Mouse (Mus musculus) intestine, embryonic 14.5 days (tissue): ENCODE results near the gene Cd47. TPM values are rescaled to one million over a fixed set of nuclear protein-coding genes. Genes with fewer than 3 reads are reported as not detected.

ENCODE experiments used
- ATAC-seq: fragments of 200-750 bp; cut with Nextera tagmentation; replicated peaks from 2 replicates; pipeline ENCODE4 v1.8.0; 2017; ENCODE audit warnings: low read depth, moderate number of reproducible peaks, moderate TSS enrichment, moderate library complexity; ENCODE audit not compliant: low FRiP score, low TSS enrichment
- DNase-seq: peaks from one replicate; pipeline ENCODE4 v3.0.0-alpha.2; 2018; ENCODE audit warnings: low spot score
- H3K27ac ChIP-seq: fragments of 300-500 bp; sonication (generic); 2 replicates; pipeline ENCODE4 v1.5.1; 2014; ENCODE audit warnings: low read depth, mild to moderate bottlenecking, control low read depth
- H3K27me3 ChIP-seq: fragments of 300-500 bp; sonication (generic); replicated peaks from 2 replicates; pipeline ENCODE4 v1.6.1; 2014; ENCODE audit warnings: low read length, control low read depth; ENCODE audit not compliant: control insufficient read depth, insufficient read depth
- H3K36me3 ChIP-seq: fragments of 300-500 bp; sonication (generic); 2 replicates; pipeline ENCODE4 v1.6.1; 2014; ENCODE audit warnings: low read length, control low read depth; ENCODE audit not compliant: control insufficient read depth, insufficient read depth
- H3K4me1 ChIP-seq: fragments of 300-500 bp; sonication (generic); replicated peaks from 2 replicates; pipeline ENCODE4 v1.6.1; 2014; ENCODE audit warnings: low read length, control low read depth, mixed read lengths; ENCODE audit not compliant: control insufficient read depth, insufficient read depth
- H3K4me2 ChIP-seq: fragments of 300-500 bp; sonication (generic); 2 replicates; pipeline ENCODE4 v1.6.1; 2014; ENCODE audit warnings: low read length
- H3K4me3 ChIP-seq: fragments of 300-500 bp; sonication (generic); 2 replicates; pipeline ENCODE4 v1.5.1; 2014; ENCODE audit warnings: low read depth, low read length, control low read depth, mixed read lengths
- H3K9ac ChIP-seq: fragments of 300-500 bp; sonication (generic); 2 replicates; pipeline ENCODE4 v1.6.1; 2014; ENCODE audit warnings: mild to moderate bottlenecking, low read length
- H3K9me3 ChIP-seq: fragments of 300-500 bp; sonication (generic); 2 replicates; pipeline ENCODE4 v1.6.1; 2016; ENCODE audit warnings: low read length, control low read depth; ENCODE audit not compliant: control insufficient read depth
- WGBS: fragments of 180-500 bp; shearing (Covaris S2); extraction: QIAGEN DNeasy Blood & Tissue Kit; methylation state at CpG from one replicate; pipeline ENCODE4 v1.1.7; 2014; 5-methylcytosine and 5-hydroxymethylcytosine counted together
- polyA plus RNA-seq: library from polyadenylated mRNA; unstranded; fragments of >200 nt; fragmentation: Nextera tagmentation; extraction: Ambion mirVana; gene quantifications from 2 replicates; pipeline ENCODE4 v1.2.1, GENCODE M21; 2014

Cd47 gene
- polyA plus RNA-seq, 1 experiment from 2014 or later, result 74.7 TPM

DNA sequence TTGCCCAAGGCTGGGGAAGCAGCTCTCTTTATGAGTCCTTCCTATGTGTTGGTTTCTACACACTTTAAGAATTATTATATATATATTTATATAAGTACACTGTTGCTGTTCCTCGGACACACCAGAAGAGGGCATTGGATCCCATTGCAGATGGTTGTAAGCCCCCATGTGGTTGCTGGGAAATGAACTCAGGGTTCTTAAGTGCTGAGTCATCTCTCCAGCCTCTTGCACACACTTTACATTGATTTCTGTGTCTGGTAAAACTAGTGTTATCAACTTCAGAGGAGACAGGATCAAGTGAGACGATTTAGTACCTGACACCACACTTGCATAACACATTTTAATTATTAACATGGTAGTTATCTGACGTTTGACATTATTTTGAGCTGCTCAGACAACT lies 146.7 kb downstream of the Cd47 start:
- Histone ChIP-seq H3K4me2 (no peak overlapping the region), H3K4me3 (no peak overlapping the region), H3K4me1 (no peaks in the 10 kb centered on the region), H3K9me3 (0 out of 2 replicates have a peak, but pooled peaks cover 6% of the 10 kb centered on the region), H3K36me3 (no peaks in the 10 kb centered on the region), H3K27me3 (no peaks in the 10 kb centered on the region), H3K27ac (no peak overlapping the region), H3K9ac (no peak overlapping the region)
- 71% methylated on average over 3 of the region's 3 CpGs for WGBS
- ATAC-seq (no peak), DNase-seq (no peak)

DNA sequence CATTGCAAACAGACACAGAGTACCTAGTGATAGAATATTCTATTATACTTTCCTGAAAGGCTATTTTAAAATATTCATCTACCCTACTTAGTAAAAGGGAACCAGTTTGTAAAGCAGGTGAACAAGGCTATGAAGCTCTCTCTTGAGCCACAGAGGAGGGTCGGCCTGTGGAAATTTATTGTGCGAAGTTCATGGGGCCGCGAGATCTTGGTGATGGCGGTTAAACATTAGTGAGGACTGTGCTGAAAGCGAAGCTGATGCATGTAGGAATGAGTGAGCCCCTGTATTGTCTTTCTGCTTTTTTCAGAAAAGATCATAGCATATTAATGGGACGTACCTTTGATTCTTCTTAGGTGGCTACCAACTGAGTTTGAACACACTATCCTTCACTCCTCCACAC lies 147.3 kb downstream of the Cd47 start:
- no peak overlapping the region for H3K4me2 ChIP-seq
- no peaks in the 10 kb centered on the region for H3K4me1 ChIP-seq
- no peaks in the 10 kb centered on the region for H3K36me3 ChIP-seq
- H3K27ac ChIP-seq, result no peak overlapping the region
- 72% methylated on average over 7 of the region's 7 CpGs for WGBS
- H3K27me3 ChIP-seq, result no peaks in the 10 kb centered on the region
- no peak for ATAC-seq
- H3K9ac ChIP-seq, result no peak overlapping the region
- H3K4me3 ChIP-seq, result no peak overlapping the region
- 0 out of 2 replicates have a peak, but pooled peaks cover 6% of the 10 kb centered on the region for H3K9me3 ChIP-seq
- DNase-seq, result no peak

DNA sequence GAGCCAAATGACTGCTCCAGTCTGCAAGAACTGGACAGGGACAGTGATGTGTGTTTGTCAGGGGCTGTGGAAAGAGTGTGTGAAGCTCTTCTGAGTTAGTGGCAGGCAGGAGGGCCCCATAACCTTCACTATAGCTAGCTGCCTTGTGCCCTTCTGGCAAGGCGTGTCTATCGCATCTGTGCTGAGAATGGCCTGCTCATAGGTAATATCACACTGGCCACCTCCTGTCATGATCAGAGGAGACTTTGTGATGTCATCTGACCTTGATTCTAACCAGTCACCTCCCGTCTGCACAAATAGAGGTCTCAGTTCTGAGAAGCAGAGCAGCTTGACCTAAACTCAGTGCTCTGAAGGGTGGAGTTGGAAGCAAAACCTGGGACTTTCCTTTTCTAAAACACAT lies 148.0 kb downstream of the Cd47 start:
- Histone ChIP-seq H3K9ac (no peak overlapping the region), H3K27ac (no peak overlapping the region), H3K27me3 (no peaks in the 10 kb centered on the region), H3K36me3 (no peaks in the 10 kb centered on the region), H3K9me3 (0 out of 2 replicates have a peak, but pooled peaks cover 6% of the 10 kb centered on the region), H3K4me2 (no peak overlapping the region), H3K4me1 (no peaks in the 10 kb centered on the region), H3K4me3 (no peak overlapping the region)
- DNase-seq (no peak), ATAC-seq (no peak)
- WGBS, result 70% methylated on average over 3 of the region's 3 CpGs

DNA sequence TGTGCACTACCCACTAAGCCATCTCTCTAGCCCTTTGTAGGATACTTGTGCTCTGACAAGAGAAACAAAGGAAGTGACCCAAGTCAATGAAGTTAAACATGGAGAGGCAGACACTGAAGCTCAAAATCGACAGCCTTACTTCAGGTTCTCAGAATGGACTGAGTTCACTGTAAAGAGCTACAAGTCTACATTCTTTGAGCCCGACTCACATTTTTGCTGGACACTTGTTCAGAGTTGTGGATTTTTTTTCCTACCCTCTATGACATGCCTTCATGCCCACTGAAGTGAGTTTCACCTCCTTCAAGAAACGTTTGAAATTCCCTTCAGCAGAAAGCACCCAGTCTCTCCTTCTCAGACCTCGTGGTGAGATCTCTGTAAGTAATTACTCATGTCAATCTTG lies 148.9 kb downstream of the Cd47 start:
- 73% methylated on average over 4 of the region's 4 CpGs for WGBS
- Histone ChIP-seq H3K4me2 (no peak overlapping the region), H3K27ac (no peak overlapping the region), H3K4me3 (no peak overlapping the region), H3K27me3 (no peaks in the 10 kb centered on the region), H3K9ac (no peak overlapping the region), H3K9me3 (0 out of 2 replicates have a peak, but pooled peaks cover 6% of the 10 kb centered on the region), H3K4me1 (no peaks in the 10 kb centered on the region), H3K36me3 (no peaks in the 10 kb centered on the region)
- no peak for DNase-seq
- ATAC-seq, result no peak

DNA sequence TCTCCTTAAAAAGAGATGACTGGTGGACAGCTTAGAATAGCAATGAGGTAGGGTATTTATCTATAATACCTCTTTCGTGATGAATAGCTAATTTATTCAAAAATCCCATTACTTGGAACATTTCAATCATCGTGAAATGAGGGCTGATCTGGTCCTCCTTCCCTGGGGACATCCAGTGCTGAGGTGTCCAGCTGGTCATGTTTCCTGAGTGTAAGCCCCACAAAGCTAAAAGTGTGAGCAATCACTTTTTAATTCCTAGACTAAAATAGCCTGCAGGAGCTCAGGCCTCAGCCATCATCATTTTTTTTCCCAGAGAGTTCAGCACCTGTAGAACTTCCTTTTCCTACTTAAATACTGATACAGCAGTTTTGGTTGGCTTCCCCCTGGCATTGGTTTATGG lies 150.0 kb downstream of the Cd47 start:
- DNase-seq, result no peak
- Histone ChIP-seq H3K4me3 (no peak overlapping the region), H3K4me2 (no peak overlapping the region), H3K9ac (no peak overlapping the region), H3K27ac (no peak overlapping the region), H3K9me3 (0 out of 2 replicates have a peak, but pooled peaks cover 6% of the 10 kb centered on the region), H3K36me3 (no peaks in the 10 kb centered on the region), H3K4me1 (no peaks in the 10 kb centered on the region), H3K27me3 (no peaks in the 10 kb centered on the region)
- WGBS, result 80% methylated on average over 2 of the region's 2 CpGs
- no peak for ATAC-seq

DNA sequence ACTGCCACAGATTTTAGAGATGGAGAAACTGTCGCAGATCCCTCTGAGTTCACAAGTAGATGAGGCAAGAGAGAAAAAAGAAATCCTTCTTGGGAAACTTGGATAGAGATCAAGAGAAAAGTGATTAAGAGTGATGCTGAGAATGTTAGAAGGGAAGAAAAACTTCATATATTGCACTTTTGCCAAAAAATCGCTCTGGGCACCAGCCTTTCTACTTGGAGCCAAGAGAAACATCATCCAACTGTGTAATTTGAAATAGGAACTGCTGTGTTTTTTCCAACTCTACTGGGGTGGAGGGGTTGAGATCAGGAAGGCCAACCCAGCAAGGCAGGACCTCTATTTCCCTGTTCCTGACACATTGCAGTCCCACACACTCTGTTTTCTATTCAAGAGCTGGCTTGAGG lies 151.0 kb downstream of the Cd47 start:
- ATAC-seq (no peak), DNase-seq (no peak)
- Histone ChIP-seq H3K27ac (no peak overlapping the region), H3K9me3 (0 out of 2 replicates have a peak, but pooled peaks cover 6% of the 10 kb centered on the region), H3K9ac (no peak overlapping the region), H3K27me3 (no peaks in the 10 kb centered on the region), H3K4me2 (no peak overlapping the region), H3K4me3 (no peak overlapping the region), H3K36me3 (no peaks in the 10 kb centered on the region), H3K4me1 (no peaks in the 10 kb centered on the region)
- 85% methylated on average over 2 of the region's 2 CpGs for WGBS

DNA sequence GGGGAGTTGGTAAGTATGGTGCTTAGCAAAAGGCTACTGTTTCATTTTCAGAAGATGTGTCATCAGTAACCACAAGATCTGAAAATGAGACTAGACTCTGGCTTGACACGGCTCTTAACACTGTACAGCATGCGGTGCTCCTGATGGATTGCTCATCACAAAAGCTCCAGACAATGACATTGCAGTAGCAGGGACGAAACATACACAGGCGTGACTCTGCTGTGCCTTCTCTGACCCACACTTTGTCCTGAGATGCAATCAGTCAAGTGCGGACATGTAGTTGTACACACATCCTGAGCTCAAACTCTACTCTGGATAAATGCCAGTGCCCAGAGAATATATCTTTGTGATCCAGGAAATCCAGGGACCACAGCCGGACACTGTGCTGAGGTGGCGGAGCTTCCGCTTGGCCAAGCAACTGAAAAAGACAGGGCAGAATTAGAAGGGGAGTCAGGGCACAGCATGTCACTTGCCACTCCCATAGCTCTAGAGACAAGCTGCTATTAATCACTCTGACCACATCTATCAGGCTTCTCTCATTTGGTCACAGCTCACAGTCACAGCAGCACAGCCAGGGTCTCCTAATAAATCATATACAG lies 151.7 kb downstream of the Cd47 start:
- Histone ChIP-seq H3K4me3 (no peak overlapping the region), H3K9me3 (0 out of 2 replicates have a peak, but pooled peaks cover 6% of the 10 kb centered on the region), H3K27ac (no peak overlapping the region), H3K27me3 (no peaks in the 10 kb centered on the region), H3K4me1 (no peaks in the 10 kb centered on the region), H3K4me2 (no peak overlapping the region), H3K9ac (no peak overlapping the region), H3K36me3 (no peaks in the 10 kb centered on the region)
- no peak for ATAC-seq
- no peak for DNase-seq
- 62% methylated on average over 8 of the region's 8 CpGs for WGBS

DNA sequence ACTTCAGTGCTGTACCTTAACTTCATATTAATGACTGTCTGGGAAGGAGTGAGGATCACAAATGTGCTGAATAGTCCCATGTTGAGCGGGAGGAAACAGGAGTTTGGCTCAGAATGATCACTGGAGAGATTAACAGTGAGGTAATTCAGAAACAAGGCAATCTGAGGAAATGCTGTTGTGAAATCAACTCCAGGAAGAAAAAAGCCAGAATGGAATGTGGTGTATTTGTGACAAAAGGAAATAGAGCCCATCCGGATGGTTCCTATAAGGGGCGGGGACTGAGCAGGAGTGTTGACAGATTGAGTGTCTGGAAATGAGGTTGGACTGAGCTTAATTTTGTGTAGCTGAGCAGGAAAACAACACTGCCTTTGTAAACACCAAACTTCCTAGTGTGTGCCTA lies 153.5 kb downstream of the Cd47 start:
- WGBS, result 61% methylated on average over 3 of the region's 3 CpGs
- Histone ChIP-seq H3K27me3 (no peaks in the 10 kb centered on the region), H3K4me1 (no peaks in the 10 kb centered on the region), H3K4me2 (no peak overlapping the region), H3K9me3 (0 out of 2 replicates have a peak, but pooled peaks cover 6% of the 10 kb centered on the region), H3K9ac (no peak overlapping the region), H3K27ac (no peak overlapping the region), H3K36me3 (no peaks in the 10 kb centered on the region), H3K4me3 (no peak overlapping the region)
- ATAC-seq (no peak), DNase-seq (no peak)

DNA sequence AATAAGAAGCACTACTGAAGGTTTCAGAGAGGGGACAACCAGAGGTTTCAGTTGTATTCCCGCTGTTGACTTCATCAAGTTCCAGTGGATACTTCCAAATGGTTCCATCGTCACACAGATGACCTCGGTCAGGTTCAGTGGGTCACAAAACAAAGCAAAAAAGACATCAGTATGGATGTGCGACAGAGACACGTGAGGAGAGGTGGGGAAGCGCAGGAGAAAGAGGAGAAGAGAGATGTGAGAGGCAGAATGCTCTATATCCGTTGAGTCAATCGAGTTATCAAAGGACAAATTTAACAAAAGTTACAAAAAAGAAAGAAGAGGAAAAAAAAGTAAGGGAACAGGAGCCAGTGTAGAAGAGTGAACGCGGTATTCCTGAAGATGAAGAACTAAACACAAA lies 154.6 kb downstream of the Cd47 start:
- Histone ChIP-seq H3K4me3 (no peak overlapping the region), H3K36me3 (no peaks in the 10 kb centered on the region), H3K4me1 (no peaks in the 10 kb centered on the region), H3K9me3 (0 out of 2 replicates have a peak, but pooled peaks cover 6% of the 10 kb centered on the region), H3K27ac (no peak overlapping the region), H3K4me2 (no peak overlapping the region), H3K9ac (no peak overlapping the region), H3K27me3 (no peaks in the 10 kb centered on the region)
- DNase-seq (no peak), ATAC-seq (no peak)
- 93% methylated on average over 10 of the region's 10 CpGs for WGBS
